20 mouse cellular contexts compared by ENCODE assay signal in the genomic region with DNA sequence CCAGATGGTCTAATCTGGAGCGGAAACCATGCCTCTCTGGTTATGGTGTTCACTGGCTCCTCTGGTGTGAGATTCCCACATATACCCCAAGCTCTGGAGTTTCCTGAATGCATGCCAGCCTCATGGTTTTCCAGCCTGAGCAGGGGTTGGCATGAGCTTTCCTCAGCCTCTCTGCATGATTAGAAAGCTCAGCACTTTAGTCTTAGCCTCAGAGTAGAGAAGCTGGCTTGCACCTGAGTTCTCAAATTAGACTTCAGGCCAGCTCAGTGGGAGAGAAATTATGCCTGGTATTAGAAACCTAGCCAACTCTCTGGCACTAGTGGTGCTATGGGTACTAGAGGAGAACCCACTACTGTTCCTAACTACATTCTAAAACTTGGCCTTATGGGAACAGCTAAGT.
A peak's percentile ranks its signal among the peaks of the same experiment; 100 is the strongest.
DNase-seq lines count a peak whose midpoint lies in the region; ATAC-seq and TF ChIP-seq lines count a peak whose summit lies in the region.
"Had no signal": no experiment of that assay in that cellular context is flagged by ENCODE, and none has a peak within 500 bp of the region (broad histone marks: within the 10 kb centered on the region; RNA-seq: fewer than 3 reads in every experiment).

No protein-coding gene starts in this region.

- 88% methylated on average over 1 of the region's 1 CpGs for WGBS in heart, postnatal 0 days
- WGBS in heart, embryonic 12.5 days: 97% methylated on average over 1 of the region's 1 CpGs

- ATAC-seq in frontal cortex, adult (ENCODE audit: low TSS enrichment): peak; percentile 60
- ATAC-seq in heart, postnatal 0 days (ENCODE audit: insufficient read depth, low read depth): peak; percentile 60; the same call in 1 of the 2 replicates
- no peak for ATAC-seq in heart, embryonic 12.5 days (ENCODE audit: insufficient number of reproducible peaks, low FRiP score)
- ATAC-seq: CD4-positive, CD25-positive, alpha-beta regulatory T cell, adult 4 months; forebrain, embryonic 15.5 days had no signal

- no peak for DNase-seq in frontal cortex, postnatal 36 days (ENCODE audit: low spot score in 2 of 2)
- DNase-seq in heart, postnatal 0 days (ENCODE audit: low spot score): peak; percentile 18
- peak; percentile 38 for DNase-seq in cerebellum, adult 9-10 months
- DNase-seq in telencephalon, adult 2 months (ENCODE audit: low read depth, low spot score): peak; percentile 26
- no peak for DNase-seq in urinary bladder, postnatal 14 days (ENCODE audit: low spot score)
- DNase-seq: adrenal gland, postnatal 14 days; kidney, adult 18-20 months; layer of hippocampus, adult 9-11 months; left cerebral cortex, postnatal 4 days; lung, embryonic 14.5 days had no signal

- H3K36me3 ChIP-seq in heart, postnatal 0 days (replicated peaks; ENCODE audit: control insufficient read depth, insufficient read depth, low read length): no peaks in the 10 kb centered on the region
- H3K36me3 ChIP-seq in heart, embryonic 12.5 days: 0 out of 2 replicates have a peak, but pooled peaks cover 3% of the 10 kb centered on the region
- H3K36me3 ChIP-seq: embryonic facial prominence, embryonic 10.5 days; limb, embryonic 15.5 days had no signal

- TF ChIP-seq EP300 in heart, postnatal 0 days (IDR thresholded peaks at IDR 0.05; ENCODE audit: low read depth): no peak

- no peak for TF ChIP-seq CTCF in heart, postnatal 0 days (IDR thresholded peaks at IDR 0.05; ENCODE audit: low read depth)

- no peaks in the 10 kb centered on the region for H3K9me3 ChIP-seq in heart, postnatal 0 days (replicated peaks; ENCODE audit: control insufficient read depth, low read length)
- 0 out of 2 replicates have a peak, but pooled peaks cover 6% of the 10 kb centered on the region for H3K9me3 ChIP-seq in heart, embryonic 12.5 days (replicated peaks)
- H3K9me3 ChIP-seq: forebrain, embryonic 15.5 days; hindbrain, embryonic 13.5 days; limb, embryonic 15.5 days had no signal

- no peak overlapping the region for H3K9ac ChIP-seq in heart, postnatal 0 days (replicated peaks; ENCODE audit: low read depth, low read length)
- no peak overlapping the region for H3K9ac ChIP-seq in heart, embryonic 12.5 days
- H3K9ac ChIP-seq: forebrain, embryonic 15.5 days; hindbrain, embryonic 13.5 days; limb, embryonic 15.5 days; liver, embryonic 14.5 days; lung, embryonic 14.5 days; midbrain, embryonic 12.5 days had no signal

- H3K27me3 ChIP-seq in heart, postnatal 0 days (ENCODE audit: control insufficient read depth, insufficient read depth, low read length): no peaks in the 10 kb centered on the region
- no peaks in the 10 kb centered on the region for H3K27me3 ChIP-seq in heart, embryonic 12.5 days (replicated peaks)
- H3K27me3 ChIP-seq: forebrain, embryonic 15.5 days; hindbrain, embryonic 13.5 days; limb, embryonic 15.5 days; midbrain, embryonic 12.5 days had no signal

- no peak overlapping the region for H3K4me3 ChIP-seq in heart, postnatal 0 days (ENCODE audit: low read depth, low read length)
- no peak overlapping the region for H3K4me3 ChIP-seq in heart, embryonic 12.5 days
- H3K4me3 ChIP-seq: embryonic facial prominence, embryonic 10.5 days; forebrain, embryonic 15.5 days; hindbrain, embryonic 13.5 days; left cerebral cortex, adult 2 months; limb, embryonic 15.5 days; midbrain, embryonic 12.5 days had no signal

- no peaks in the 10 kb centered on the region for H3K4me1 ChIP-seq in heart, postnatal 0 days (ENCODE audit: control insufficient read depth, insufficient read depth)
- no peaks in the 10 kb centered on the region for H3K4me1 ChIP-seq in heart, embryonic 12.5 days (replicated peaks)
- H3K4me1 ChIP-seq: embryonic facial prominence, embryonic 10.5 days; forebrain, embryonic 15.5 days; hindbrain, embryonic 13.5 days; limb, embryonic 15.5 days; midbrain, embryonic 12.5 days had no signal

- H3K4me2 ChIP-seq in heart, postnatal 0 days (ENCODE audit: low read depth, low read length): no peak overlapping the region
- no peak overlapping the region for H3K4me2 ChIP-seq in heart, embryonic 12.5 days
- H3K4me2 ChIP-seq: forebrain, embryonic 15.5 days; hindbrain, embryonic 13.5 days; limb, embryonic 15.5 days; lung, embryonic 14.5 days; midbrain, embryonic 12.5 days had no signal

- H3K27ac ChIP-seq in heart, postnatal 0 days (ENCODE audit: low read depth): peak overlapping the region; percentile 19; the same call in 1 of the 2 replicates
- no peak overlapping the region for H3K27ac ChIP-seq in heart, embryonic 12.5 days (ENCODE audit: poor library complexity, severe bottlenecking)
- H3K27ac ChIP-seq: embryonic facial prominence, embryonic 10.5 days; forebrain, embryonic 15.5 days; hindbrain, embryonic 13.5 days; left cerebral cortex, adult 2 months; limb, embryonic 15.5 days; liver, embryonic 14.5 days; midbrain, embryonic 12.5 days had no signal

Comparison
In these comparisons a context has a peak if more than half of its experiments do, and no peak if none do; other contexts are left out.
1. DNase-seq: peak in heart, postnatal 0 days (single experiment), cerebellum, adult 9-10 months (single experiment) and telencephalon, adult 2 months (single experiment); none in frontal cortex, postnatal 36 days (0 of 2) and urinary bladder, postnatal 14 days (single experiment).